Mouse (Mus musculus) liver, embryonic 16.5 days (tissue): ENCODE measurements around the gene Gse1. TPM values are rescaled to one million over a fixed set of nuclear protein-coding genes. Genes with fewer than 3 reads are reported as not detected.

Source experiments
- ATAC-seq: fragments of 200-750 bp; cut with Nextera tagmentation; 2 replicates; pipeline ENCODE4 v1.8.0; 2017; ENCODE audit warnings: low read depth, mild to moderate bottlenecking, moderate number of reproducible peaks, moderate library complexity
- H3K27ac ChIP-seq: fragments of 300-500 bp; sonication (generic); 2 replicates; pipeline ENCODE4 v1.5.1; 2014; ENCODE audit warnings: mild to moderate bottlenecking, low read length
- H3K27me3 ChIP-seq: fragments of 300-500 bp; sonication (generic); 2 replicates; pipeline ENCODE4 v1.6.1; 2014; ENCODE audit warnings: low read depth, low read length, mixed read lengths; ENCODE audit not compliant: control insufficient read depth, insufficient read depth
- H3K36me3 ChIP-seq: fragments of 300-500 bp; sonication (generic); 2 replicates; pipeline ENCODE4 v1.6.1; 2014; ENCODE audit warnings: mild to moderate bottlenecking; ENCODE audit not compliant: control insufficient read depth, insufficient read depth
- H3K4me1 ChIP-seq: fragments of 300-500 bp; sonication (generic); 2 replicates; pipeline ENCODE4 v1.6.1; 2014; ENCODE audit warnings: low read depth, low read length, mixed read lengths; ENCODE audit not compliant: control insufficient read depth
- H3K4me2 ChIP-seq: fragments of 300-500 bp; sonication (generic); 2 replicates; pipeline ENCODE4 v1.6.1; 2014; ENCODE audit warnings: low read depth, low read length, mixed read lengths
- H3K4me3 ChIP-seq: fragments of 300-500 bp; sonication (generic); 2 replicates; pipeline ENCODE4 v1.5.1; 2014; ENCODE audit warnings: low read depth, mild to moderate bottlenecking, low read length
- H3K9ac ChIP-seq: fragments of 300-500 bp; sonication (generic); 2 replicates; pipeline ENCODE4 v1.6.1; 2014; ENCODE audit warnings: low read depth, low read length
- H3K9me3 ChIP-seq: fragments of 300-500 bp; sonication (generic); replicated peaks from 2 replicates; pipeline ENCODE4 v1.6.1; 2016; ENCODE audit warnings: low read length; ENCODE audit not compliant: control insufficient read depth
- WGBS: fragments of 180-500 bp; shearing (Covaris S2); extraction: QIAGEN DNeasy Blood & Tissue Kit; methylation state at CpG from one replicate; pipeline ENCODE4 v1.1.7; 2014; ENCODE audit not compliant: insufficient replicate concordance; 5-methylcytosine and 5-hydroxymethylcytosine counted together
- polyA plus RNA-seq: library from polyadenylated mRNA; unstranded; fragments of >200 nt; fragmentation: Nextera tagmentation; extraction: Ambion mirVana; gene quantifications from 2 replicates; pipeline ENCODE4 v1.2.1, GENCODE M21; 2015

The Gse1 gene
- polyA plus RNA-seq, 1 experiment from 2014 or later: 9.5 TPM

DNA sequence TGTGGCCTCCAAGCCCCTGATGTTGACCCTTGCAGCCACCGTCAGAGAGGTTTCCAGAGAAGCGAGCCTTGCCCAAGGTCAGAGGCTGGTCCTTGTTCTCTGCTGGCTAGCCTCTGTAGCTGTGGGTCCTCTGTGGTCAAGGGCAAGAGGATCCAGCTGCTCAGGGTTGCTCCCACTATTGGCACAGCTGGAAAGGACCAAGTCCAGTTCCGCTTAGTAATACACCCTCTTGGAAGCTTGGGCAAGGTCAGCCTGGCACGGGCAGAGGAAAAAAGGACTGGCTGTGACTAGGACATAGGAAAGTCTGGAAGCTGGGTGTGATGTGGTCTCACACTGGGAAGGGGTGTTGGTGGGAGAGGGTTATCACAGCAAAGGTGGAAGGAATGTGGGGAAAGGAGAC, 220.9 kb downstream of the Gse1 start:
- ATAC-seq: no peak
- no peaks in the 10 kb centered on the region for H3K36me3 ChIP-seq
- no peak overlapping the region for H3K9ac ChIP-seq
- peaks cover 17% of the 10 kb centered on the region for H3K4me1 ChIP-seq
- H3K4me2 ChIP-seq: no peak overlapping the region
- no peak overlapping the region for H3K27ac ChIP-seq
- no peak overlapping the region for H3K4me3 ChIP-seq
- 68% methylated on average over 4 of the region's 4 CpGs for WGBS
- H3K27me3 ChIP-seq: no peaks in the 10 kb centered on the region
- H3K9me3 ChIP-seq: no peaks in the 10 kb centered on the region

DNA sequence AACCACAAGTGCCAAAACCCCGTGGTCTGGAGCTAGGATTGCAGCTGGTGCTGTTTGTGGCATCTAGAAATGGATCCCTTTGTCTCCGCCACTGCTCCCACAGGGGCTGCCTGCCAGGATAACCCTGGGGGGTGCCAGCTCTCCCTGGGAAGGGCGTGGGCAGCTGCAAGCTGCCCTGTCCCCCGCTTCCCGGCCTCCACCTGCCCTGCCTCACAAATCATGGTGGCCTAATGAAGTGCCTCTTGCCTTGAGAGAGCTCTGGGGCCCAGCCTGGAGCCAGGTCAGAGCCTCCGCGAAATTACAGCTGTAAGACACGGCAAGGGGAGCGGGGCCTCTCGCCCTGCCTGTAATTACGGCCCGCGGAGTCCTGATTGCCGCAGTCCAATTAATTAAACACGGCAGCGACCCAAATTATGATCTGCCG, 221.4 kb downstream of the Gse1 start:
- no peak overlapping the region for H3K4me3 ChIP-seq
- H3K27me3 ChIP-seq: no peaks in the 10 kb centered on the region
- H3K9me3 ChIP-seq: no peaks in the 10 kb centered on the region
- no peak for ATAC-seq
- no peak overlapping the region for H3K4me2 ChIP-seq
- H3K9ac ChIP-seq: no peak overlapping the region
- no peak overlapping the region for H3K27ac ChIP-seq
- H3K4me1 ChIP-seq: peaks cover 22% of the 10 kb centered on the region
- WGBS: 58% methylated on average over 17 of the region's 17 CpGs
- no peaks in the 10 kb centered on the region for H3K36me3 ChIP-seq

DNA sequence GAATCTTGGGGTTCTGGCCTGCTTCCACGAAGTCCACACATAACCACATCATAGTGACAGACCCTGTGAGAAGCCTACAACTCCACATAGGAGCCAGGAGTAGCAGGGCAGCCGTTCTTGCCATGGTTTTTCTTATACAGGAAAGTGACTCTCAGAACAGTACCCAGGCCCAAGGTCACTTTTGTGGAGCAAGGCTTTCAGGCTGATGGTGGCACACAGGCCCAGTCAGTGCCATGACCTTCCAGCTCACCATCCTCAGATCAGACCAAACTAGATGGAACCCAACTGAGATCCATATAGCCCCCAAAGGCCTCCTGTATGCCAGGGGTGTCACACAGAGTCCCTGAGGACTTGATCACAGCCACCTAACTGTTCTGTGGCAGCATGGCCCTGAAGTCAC, 223.9 kb downstream of the Gse1 start:
- peaks cover 39% of the 10 kb centered on the region for H3K4me1 ChIP-seq
- ATAC-seq: no peak

DNA sequence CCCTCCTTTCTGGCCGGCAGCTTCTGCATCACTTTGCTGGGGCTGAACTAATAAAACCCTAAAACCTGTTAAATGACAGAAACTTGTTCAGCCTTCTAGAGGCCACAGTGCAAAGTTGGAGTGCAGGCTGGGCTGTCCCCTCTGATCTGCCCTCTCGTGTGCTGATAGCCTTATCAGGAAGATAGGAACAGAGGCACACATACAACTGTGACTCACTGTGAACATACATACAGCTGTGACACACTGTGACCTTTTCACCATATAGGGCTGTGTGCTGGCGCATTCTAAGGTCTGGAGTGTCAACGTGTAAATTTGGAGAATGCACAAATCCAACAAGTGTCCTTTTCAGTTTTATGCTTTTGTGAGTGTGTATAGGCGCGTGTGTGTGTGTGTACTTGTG, 226.1 kb downstream of the Gse1 start:
- no peaks in the 10 kb centered on the region for H3K27me3 ChIP-seq
- no peak overlapping the region for H3K4me3 ChIP-seq
- H3K9ac ChIP-seq: peak overlapping the region; percentile 28; the same call in 1 of the 2 replicates
- H3K9me3 ChIP-seq: no peaks in the 10 kb centered on the region
- H3K4me2 ChIP-seq: peak overlapping the region; percentile 17; the same call in 1 of the 2 replicates
- ATAC-seq: peak; percentile 57
- peak overlapping the region; percentile 55 for H3K27ac ChIP-seq
- no peaks in the 10 kb centered on the region for H3K36me3 ChIP-seq
- H3K4me1 ChIP-seq: peaks cover 44% of the 10 kb centered on the region
- WGBS: 56% methylated on average over 6 of the region's 6 CpGs

More for the DNA sequence above, 223.9 kb downstream of the Gse1 start:
- no peaks in the 10 kb centered on the region for H3K36me3 ChIP-seq
- no peak overlapping the region for H3K4me3 ChIP-seq
- no peak overlapping the region for H3K9ac ChIP-seq
- WGBS: 81% methylated on average over 2 of the region's 2 CpGs
- H3K27me3 ChIP-seq: no peaks in the 10 kb centered on the region
- H3K4me2 ChIP-seq: no peak overlapping the region
- no peak overlapping the region for H3K27ac ChIP-seq
- H3K9me3 ChIP-seq: no peaks in the 10 kb centered on the region

DNA sequence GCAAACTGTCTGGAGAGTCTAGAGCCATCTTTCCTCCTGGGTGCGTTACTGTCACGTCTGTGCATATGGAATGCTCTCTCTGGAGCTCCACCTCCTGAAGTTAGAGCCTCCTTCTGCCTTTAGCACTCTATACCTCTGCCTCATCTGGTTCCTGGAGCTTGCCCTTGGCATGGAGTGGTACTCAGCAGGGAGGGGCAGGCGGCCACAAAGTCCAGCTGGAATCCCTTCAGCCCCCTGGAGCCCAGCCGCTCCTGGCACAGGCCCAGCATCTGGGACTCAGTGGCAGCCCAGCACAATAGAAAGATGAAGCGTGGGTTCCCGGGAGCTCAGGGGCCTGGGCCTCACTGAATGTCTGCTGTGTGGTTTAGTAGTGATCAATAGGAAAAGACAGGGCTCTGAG, 232.1 kb downstream of the Gse1 start:
- H3K4me1 ChIP-seq: peaks cover 35% of the 10 kb centered on the region
- peaks cover 7% of the 10 kb centered on the region; the same call in 1 of the 2 replicates for H3K27me3 ChIP-seq
- no peak overlapping the region for H3K4me2 ChIP-seq
- H3K9ac ChIP-seq: no peak overlapping the region
- H3K4me3 ChIP-seq: no peak overlapping the region
- no peak overlapping the region for H3K27ac ChIP-seq
- no peaks in the 10 kb centered on the region for H3K9me3 ChIP-seq
- no peaks in the 10 kb centered on the region for H3K36me3 ChIP-seq
- 79% methylated on average over 6 of the region's 6 CpGs for WGBS
- no peak for ATAC-seq

DNA sequence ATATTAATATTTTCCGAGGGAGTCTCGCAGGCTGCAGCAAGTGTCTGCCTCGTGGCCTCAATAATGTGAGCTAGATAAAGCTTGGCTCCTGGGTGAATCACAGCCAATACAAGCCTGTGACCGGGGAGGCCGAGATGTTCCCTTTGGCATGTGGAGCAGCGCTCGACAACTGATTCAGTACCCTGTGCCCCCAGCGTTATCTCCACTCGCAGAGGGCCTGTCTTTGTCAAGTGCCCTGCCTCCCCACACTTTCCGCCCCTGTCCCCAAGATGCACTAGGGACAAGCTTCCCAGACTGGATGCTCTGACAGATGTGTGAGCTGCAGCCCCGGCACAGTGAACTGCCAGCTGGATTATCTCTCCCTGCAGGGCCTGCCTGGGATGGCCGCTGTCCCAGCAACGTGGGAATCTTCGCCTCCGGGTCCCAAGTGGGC, 233.9 kb downstream of the Gse1 start:
- Histone ChIP-seq H3K9me3 (no peaks in the 10 kb centered on the region), H3K4me1 (peaks cover 19% of the 10 kb centered on the region), H3K36me3 (no peaks in the 10 kb centered on the region), H3K27me3 (peaks cover 12% of the 10 kb centered on the region), H3K4me3 (no peak overlapping the region), H3K9ac (no peak overlapping the region), H3K27ac (no peak overlapping the region), H3K4me2 (peak overlapping the region; percentile 30; the same call in 1 of the 2 replicates)
- 20% methylated on average over 15 of the region's 15 CpGs for WGBS
- ATAC-seq: 0 out of 2 replicates have a peak, but pooled peaks have one; percentile 12

DNA sequence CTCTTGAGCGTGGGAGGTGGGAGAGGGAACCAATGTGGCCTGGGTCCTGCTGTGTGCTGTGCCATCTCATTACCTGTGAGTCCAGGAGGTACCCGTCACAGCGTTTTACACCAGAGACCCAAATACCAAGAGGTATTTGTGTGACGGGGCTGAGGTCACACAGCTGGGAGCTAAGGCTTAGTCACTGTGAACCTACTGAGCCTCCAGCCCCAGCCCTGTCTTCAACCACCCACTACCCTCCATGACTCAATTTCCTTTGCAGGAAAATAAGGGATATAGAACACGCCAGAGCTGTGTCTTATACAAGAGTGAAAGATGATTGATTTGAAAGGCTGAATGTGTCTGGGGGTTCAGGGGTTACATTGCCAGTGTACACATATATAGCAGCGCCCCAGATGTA, 234.4 kb downstream of the Gse1 start:
- no peaks in the 10 kb centered on the region for H3K36me3 ChIP-seq
- H3K4me1 ChIP-seq: peaks cover 17% of the 10 kb centered on the region
- 70% methylated on average over 6 of the region's 6 CpGs for WGBS
- H3K4me2 ChIP-seq: no peak overlapping the region
- no peak overlapping the region for H3K27ac ChIP-seq
- H3K27me3 ChIP-seq: peaks cover 13% of the 10 kb centered on the region
- ATAC-seq: no peak
- no peaks in the 10 kb centered on the region for H3K9me3 ChIP-seq
- no peak overlapping the region for H3K9ac ChIP-seq
- H3K4me3 ChIP-seq: no peak overlapping the region

DNA sequence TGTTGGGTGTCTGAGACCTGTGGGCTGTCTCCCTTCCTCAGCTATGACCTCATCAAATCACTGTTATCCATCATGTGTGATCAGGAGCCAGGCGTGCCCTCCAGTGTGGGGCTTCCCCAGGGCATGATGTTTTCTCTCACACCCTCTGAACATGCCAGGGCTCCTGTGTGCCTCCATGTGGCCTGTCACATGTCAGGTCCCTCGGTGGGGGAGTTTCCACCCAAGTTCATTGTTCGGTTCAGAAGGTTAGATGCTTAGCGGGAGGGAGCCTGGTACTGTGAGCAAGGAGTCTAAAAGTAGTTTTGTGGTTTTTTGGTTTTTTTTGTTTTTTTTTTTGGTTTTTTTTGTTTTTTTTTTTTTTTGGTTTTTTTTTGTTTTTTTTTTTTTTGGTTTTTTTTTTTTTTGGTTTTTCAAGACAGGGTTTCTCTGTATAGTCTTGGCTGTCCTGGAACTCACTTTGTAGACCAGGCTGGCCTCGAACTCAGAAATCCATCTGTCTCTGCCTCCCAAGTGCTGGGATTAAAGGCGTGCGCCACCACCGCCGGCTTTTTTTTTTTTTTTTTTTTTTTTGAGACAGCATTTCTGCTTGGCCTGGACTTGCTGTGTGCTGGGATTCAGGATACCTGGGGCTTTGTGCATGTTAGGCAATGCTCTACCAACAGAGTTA, 235.8 kb downstream of the Gse1 start:
- Histone ChIP-seq H3K36me3 (no peaks in the 10 kb centered on the region), H3K9ac (no peak overlapping the region), H3K4me2 (no peak overlapping the region), H3K27me3 (peaks cover 13% of the 10 kb centered on the region), H3K4me3 (no peak overlapping the region), H3K27ac (no peak overlapping the region), H3K9me3 (no peaks in the 10 kb centered on the region), H3K4me1 (peaks cover 15% of the 10 kb centered on the region)
- 74% methylated on average over 9 of the region's 9 CpGs for WGBS
- ATAC-seq: no peak

DNA sequence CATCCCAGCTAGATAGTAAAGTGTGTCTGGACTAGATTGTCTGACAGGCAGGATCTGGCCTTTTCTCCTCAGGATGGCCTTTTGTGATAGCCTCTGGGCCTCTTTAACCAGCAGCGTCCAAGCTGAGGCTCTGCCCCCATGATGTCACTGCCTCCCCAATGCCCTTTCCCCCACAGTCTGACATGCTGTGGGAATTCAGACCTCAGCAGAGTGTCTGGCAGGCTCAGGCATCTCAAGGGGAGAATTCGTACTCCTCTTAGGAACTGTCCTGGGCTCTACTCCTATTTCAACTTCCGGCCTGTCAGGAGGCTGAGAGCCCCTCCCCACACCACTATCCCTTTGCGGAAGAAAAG, 236.3 kb downstream of the Gse1 start:
- Histone ChIP-seq H3K9ac (no peak overlapping the region), H3K4me2 (no peak overlapping the region), H3K4me1 (peaks cover 15% of the 10 kb centered on the region), H3K4me3 (no peak overlapping the region), H3K36me3 (no peaks in the 10 kb centered on the region), H3K27ac (no peak overlapping the region), H3K9me3 (no peaks in the 10 kb centered on the region), H3K27me3 (peaks cover 13% of the 10 kb centered on the region)
- WGBS: 71% methylated on average over 4 of the region's 4 CpGs
- peak; percentile 15; the same call in 1 of the 2 replicates for ATAC-seq
